Mouse (Mus musculus) CH12.LX (cell line): ENCODE measurements at regions not wholly inside any gene's neighbourhood (a gene's known extent, or its start where the extent isn't known, plus 50 kb on each side); places are given as distances from the start of the nearest gene placed in this dataset.

Experiments
- CTCF ChIP-seq, 2 experiments: IDR thresholded peaks in 1 of 2; conservative IDR thresholded peaks in 1 of 2; 2 replicates each; pipeline ENCODE4 v1.5.1; 2011 to 2012; ENCODE audit warnings: low read depth in 2 of 2, low read length in 2 of 2, improper control_type of control experiment in 1 of 2, inconsistent platforms in 1 of 2, mild to moderate bottlenecking in 1 of 2, moderate library complexity in 1 of 2
- ELF1 ChIP-seq: IDR thresholded peaks from 2 replicates; pipeline ENCODE4 v1.6.1; 2014; ENCODE audit warnings: low read depth, mild to moderate bottlenecking, inconsistent platforms, low read length, improper control_type of control experiment
- EP300 ChIP-seq: IDR thresholded peaks from 2 replicates; pipeline ENCODE4 v1.6.1; 2011; ENCODE audit warnings: low read length, improper control_type of control experiment
- HCFC1 ChIP-seq: IDR thresholded peaks from 2 replicates; pipeline ENCODE4 v1.6.1; 2012; ENCODE audit warnings: low read depth, mild to moderate bottlenecking, inconsistent platforms, low read length, improper control_type of control experiment
- NELFE ChIP-seq: IDR thresholded peaks from 2 replicates; pipeline ENCODE4 v1.6.1; 2011; ENCODE audit warnings: low read depth, low read length, improper control_type of control experiment
- POLR2A ChIP-seq: IDR thresholded peaks from 2 replicates; pipeline ENCODE4 v1.6.1; 2011; ENCODE audit warnings: low read depth, mild to moderate bottlenecking, improper control_type of control experiment, low read length
- RCOR1 ChIP-seq: conservative IDR thresholded peaks from 2 replicates; pipeline ENCODE4 v1.6.1; 2012; ENCODE audit warnings: low read depth, mild to moderate bottlenecking, inconsistent platforms, low read length, improper control_type of control experiment
- SIN3A ChIP-seq: IDR thresholded peaks from 2 replicates; pipeline ENCODE4 v1.6.1; 2012; ENCODE audit warnings: low read length, improper control_type of control experiment, inconsistent platforms
- TCF12 ChIP-seq: IDR thresholded peaks from 2 replicates; pipeline ENCODE4 v1.6.1; 2014; ENCODE audit warnings: low read depth, mild to moderate bottlenecking, inconsistent platforms, low read length, improper control_type of control experiment

DNA sequence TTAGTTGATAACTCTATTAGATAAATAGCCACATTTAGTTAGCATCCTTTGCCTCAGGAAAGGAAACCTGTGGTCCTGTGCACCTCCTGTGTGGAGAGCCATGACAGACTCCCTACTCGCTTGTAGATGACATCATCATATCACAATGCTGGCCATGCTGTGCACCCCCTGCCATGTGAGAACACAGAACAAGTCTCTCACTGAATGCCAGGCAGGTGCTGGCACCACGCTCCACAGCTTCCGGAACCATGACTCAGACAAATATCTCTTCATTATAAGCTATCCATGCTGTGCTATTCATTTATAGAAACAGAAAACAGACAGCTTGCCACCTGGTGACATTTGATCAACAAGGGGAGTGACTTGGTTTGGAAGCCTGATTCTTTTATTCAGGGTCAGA, 349.1 kb upstream of the Tmc3 start:
- no peak for TF ChIP-seq EP300
- TF ChIP-seq TCF12: no peak
- TF ChIP-seq ELF1: no peak
- no peak for TF ChIP-seq SIN3A
- TF ChIP-seq RCOR1: no peak
- TF ChIP-seq CTCF (conservative IDR thresholded peaks at IDR 0.05 in 1 of 2, IDR thresholded peaks at IDR 0.05 in 1 of 2; ENCODE audit: low read depth in 2 of 2, low read length in 2 of 2): no peak
- TF ChIP-seq NELFE: no peak
- TF ChIP-seq HCFC1: no peak
- TF ChIP-seq POLR2A: no peak
